Mouse (Mus musculus): ENCODE data around the gene Scgb2b3.

The Scgb2b3 gene

GRCm38 (mm10) chr7:31362022-31362560 lies at the start of gene Scgb2b3:
Gene Scgb2b3 (minus strand): TSS chr7:31362072.
- no peak for DNase-seq (ENCODE audit: low spot score)

GRCm38 (mm10) chr7:31375292-31375691 lies 13.4 kb upstream of the Scgb2b3 start, which contains the start of gene Scgb1b3:
Gene Scgb1b3 (plus strand): TSS chr7:31375592.
- DNase-seq (ENCODE audit: low spot score), result no peak

Data from spleen, adult 12 weeks (tissue).